Mouse (Mus musculus) C2C12 (cell line): ENCODE measurements around the gene Rhox9. TPM values are rescaled to one million over a fixed set of nuclear protein-coding genes. Genes with fewer than 3 reads are reported as not detected.
"Not testable (repeated sequence)": the region's sequence is repeated elsewhere in the genome, so short reads cannot be mapped to it uniquely, and the experiment has no call there.

Experiments used
- H3K27me3 ChIP-seq: one replicate; pipeline ENCODE4 v1.6.1; 2011; ENCODE audit not compliant: control insufficient read depth, insufficient read depth, insufficient read length
- H3K36me3 ChIP-seq: one replicate; pipeline ENCODE4 v1.6.1; 2011; ENCODE audit not compliant: control insufficient read depth, insufficient read depth
- H3K4me3 ChIP-seq: one replicate; pipeline ENCODE4 v1.5.1; 2011; ENCODE audit warnings: mild to moderate bottlenecking, control low read depth; ENCODE audit not compliant: poor library complexity, insufficient read depth, severe bottlenecking
- H3K79me2 ChIP-seq: one replicate; pipeline ENCODE4 v1.6.1; 2011; ENCODE audit not compliant: control insufficient read depth, insufficient read depth
- H3K79me3 ChIP-seq: one replicate; pipeline ENCODE4 v1.6.1; 2011; ENCODE audit warnings: low read depth, control low read depth
- H3ac ChIP-seq: one replicate; pipeline ENCODE3; 2011; ENCODE audit warnings: low read depth; ENCODE audit not compliant: control insufficient read depth, insufficient read length
- CEBPB ChIP-seq: IDR thresholded peaks from one replicate; pipeline ENCODE4 v1.6.1; 2011; ENCODE audit warnings: low read depth, mild to moderate bottlenecking, control low read depth, moderate library complexity
- CTCF ChIP-seq: IDR thresholded peaks from one replicate; pipeline ENCODE4 v1.5.1; 2011; ENCODE audit not compliant: control insufficient read depth, insufficient read depth, insufficient read length
- FOSL1 ChIP-seq: IDR thresholded peaks from one replicate; pipeline ENCODE4 v1.8.0; 2011; ENCODE audit warnings: mild to moderate bottlenecking, low read length; ENCODE audit not compliant: poor library complexity, insufficient read depth, severe bottlenecking
- MAX ChIP-seq: IDR thresholded peaks from one replicate; pipeline ENCODE4 v1.6.1; 2011; ENCODE audit warnings: mild to moderate bottlenecking, control low read depth
- MYOD1 ChIP-seq: IDR thresholded peaks from one replicate; pipeline ENCODE4 v1.6.1; 2011; ENCODE audit warnings: low read depth; ENCODE audit not compliant: control insufficient read depth, insufficient read length
- MYOG ChIP-seq: IDR thresholded peaks from one replicate; pipeline ENCODE4 v1.6.1; 2011; ENCODE audit not compliant: control insufficient read depth, insufficient read length; ENCODE audit errors: extremely low read depth
- USF1 ChIP-seq: IDR thresholded peaks from one replicate; pipeline ENCODE4 v1.6.1; 2011; ENCODE audit warnings: low read depth, mild to moderate bottlenecking, control low read depth, moderate library complexity
- long read RNA-seq, 2 experiments: library from polyadenylated mRNA; unstranded; transcript quantifications; one replicate each; pipeline ENCODE4 v2.0.0; 2019 to 2020
- polyA plus RNA-seq: library from polyadenylated mRNA; unstranded; fragments of >200 nt; fragmentation: generic; extraction: Trizol; gene quantifications from one replicate; pipeline ENCODE4 v1.2.1, GENCODE M21; 2012; ENCODE audit warnings: missing spikeins

The Rhox9 gene
- not detected for polyA plus RNA-seq
- long read RNA-seq, experiment 1: 0 reads
- long read RNA-seq, experiment 2: 0 reads

DNA sequence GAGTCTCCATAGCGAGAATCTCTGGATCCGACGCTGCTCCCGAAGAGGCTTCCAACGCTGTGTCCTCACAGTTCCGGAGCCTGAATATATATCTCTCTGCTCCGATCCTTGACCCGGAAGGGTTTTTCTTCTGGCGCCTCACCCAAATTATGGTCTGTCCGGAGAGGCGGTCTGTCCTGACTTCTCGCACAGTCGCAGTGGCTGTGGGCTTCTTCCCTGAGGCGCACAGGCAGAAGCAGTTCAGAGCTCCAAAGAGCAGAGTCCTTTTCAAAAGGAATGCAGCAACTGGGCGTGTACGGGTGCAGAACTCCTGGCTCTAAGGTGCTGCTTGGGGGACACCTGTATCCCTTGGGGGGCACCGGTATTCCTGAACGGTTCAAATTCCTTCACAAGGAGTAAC, at the start of gene Rhox9:
Rhox9 (minus strand) TSS at position 101 of the 400 bp plus-strand sequence.
- H3K27me3 ChIP-seq, H3K79me2 ChIP-seq, H3K79me3 ChIP-seq, H3ac ChIP-seq, H3K4me3 ChIP-seq, H3K36me3 ChIP-seq: not testable (repeated sequence)

DNA sequence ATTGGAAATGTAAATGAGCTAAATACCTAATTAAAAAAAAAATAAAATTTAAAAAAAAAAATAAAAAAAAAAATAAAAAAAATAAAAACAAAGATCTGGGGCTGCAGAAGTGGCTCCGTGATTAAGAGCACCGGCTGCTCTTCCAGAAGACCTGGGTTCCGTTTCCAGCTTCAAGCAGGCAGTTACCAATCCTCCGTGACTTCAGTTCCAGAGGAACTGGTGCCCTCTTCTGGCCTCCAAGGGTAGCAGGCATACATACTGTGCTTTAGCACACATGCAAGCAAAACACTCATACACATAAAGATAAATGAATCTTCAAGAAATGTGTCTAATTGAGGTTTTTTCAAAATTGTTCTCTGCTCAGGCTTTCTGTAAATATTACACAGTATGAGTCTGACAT, 14.7 kb upstream of the Rhox9 start:
- no peak overlapping the region for H3K4me3 ChIP-seq
- no peaks in the 10 kb centered on the region for H3K36me3 ChIP-seq
- no peaks in the 10 kb centered on the region for H3K27me3 ChIP-seq
- H3K79me2 ChIP-seq: no peaks in the 10 kb centered on the region
- TF ChIP-seq USF1 (no peak), CTCF (no peak), MYOG (no peak), MAX (no peak), FOSL1 (no peak), CEBPB (no peak), MYOD1 (no peak)
- no peaks in the 10 kb centered on the region for H3K79me3 ChIP-seq
- H3ac ChIP-seq: no peak overlapping the region

DNA sequence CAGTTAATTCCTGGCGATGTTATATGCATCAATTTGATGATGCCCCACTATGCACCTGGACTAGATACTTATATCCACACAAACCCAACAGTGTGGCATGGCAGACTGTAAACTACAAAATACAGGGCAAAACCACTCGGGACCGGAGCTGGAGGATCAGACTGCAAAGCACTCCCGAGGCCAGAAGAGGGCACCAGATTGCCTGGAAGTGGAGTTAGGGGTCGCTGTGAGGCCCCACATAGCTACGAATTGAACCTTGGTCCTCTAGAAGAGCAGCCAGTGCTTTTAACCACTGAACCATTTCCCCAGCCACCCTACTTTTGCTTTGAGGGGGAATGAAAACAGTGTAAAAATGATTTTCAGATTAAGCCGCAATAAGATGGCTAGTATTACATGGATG, 7.0 kb upstream of the Rhox9 start:
- TF ChIP-seq FOSL1 (no peak), USF1 (no peak), CEBPB (no peak), MYOD1 (no peak), CTCF (no peak), MAX (no peak), MYOG (no peak)
- Histone ChIP-seq H3K36me3 (no peaks in the 10 kb centered on the region), H3K79me2 (no peaks in the 10 kb centered on the region), H3K4me3 (no peak overlapping the region), H3K79me3 (no peaks in the 10 kb centered on the region), H3ac (no peak overlapping the region), H3K27me3 (no peaks in the 10 kb centered on the region)

DNA sequence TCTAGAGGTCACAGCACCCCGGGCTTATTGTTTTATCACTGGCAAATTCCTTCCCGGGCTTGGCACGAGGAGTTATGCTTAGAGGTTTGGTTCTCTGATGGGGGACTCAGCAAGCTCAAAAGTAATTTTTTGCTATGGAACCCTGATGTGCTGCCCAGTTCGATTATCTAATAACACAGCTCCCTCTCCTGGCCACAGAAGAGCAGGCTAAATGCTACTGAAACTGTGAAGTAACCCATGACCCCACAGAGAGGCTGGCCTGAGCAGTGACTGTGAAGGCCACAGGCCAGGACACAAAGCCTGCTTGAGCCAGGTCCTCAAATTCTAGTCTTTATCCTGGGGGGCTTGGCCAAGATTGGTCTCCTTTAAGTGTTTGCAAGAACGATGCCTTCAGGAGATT, 2.2 kb upstream of the Rhox9 start:
- H3K36me3 ChIP-seq: no peaks in the 10 kb centered on the region
- no peaks in the 10 kb centered on the region for H3K27me3 ChIP-seq
- H3K4me3 ChIP-seq: no peak overlapping the region
- no peak for TF ChIP-seq USF1
- TF ChIP-seq CEBPB: no peak
- no peak for TF ChIP-seq MYOG
- no peak for TF ChIP-seq CTCF
- TF ChIP-seq MYOD1: no peak
- TF ChIP-seq MAX: no peak
- no peak for TF ChIP-seq FOSL1
- H3ac ChIP-seq: no peak overlapping the region
- H3K79me3 ChIP-seq: no peaks in the 10 kb centered on the region
- H3K79me2 ChIP-seq: no peaks in the 10 kb centered on the region

DNA sequence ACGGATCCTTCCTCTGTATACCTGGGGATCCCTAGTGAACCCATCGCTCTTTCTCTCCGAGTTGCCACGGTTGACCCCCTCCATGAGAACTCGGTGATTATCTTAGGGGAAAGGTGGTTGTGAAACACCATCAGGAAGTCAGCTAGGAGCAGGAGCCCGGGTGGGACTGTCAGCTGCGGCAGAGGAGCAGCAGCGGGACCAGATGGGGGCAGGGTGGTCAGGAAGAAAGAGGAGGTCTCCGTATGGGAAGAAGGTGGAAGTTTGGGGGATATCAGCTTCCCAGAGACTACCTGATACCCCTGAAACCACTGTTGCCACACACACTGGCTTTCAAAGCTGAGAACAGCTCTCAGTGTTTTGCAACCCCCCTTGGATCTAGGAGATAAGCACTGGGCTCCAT, 4.4 kb downstream of the Rhox9 start, which contains the start of gene Rhox7b:
Rhox7b (minus strand) TSS at position 101 of the 400 bp plus-strand sequence.
- not testable (repeated sequence) for H3K4me3 ChIP-seq, H3K27me3 ChIP-seq, H3K79me2 ChIP-seq, H3K79me3 ChIP-seq, H3ac ChIP-seq, H3K36me3 ChIP-seq

DNA sequence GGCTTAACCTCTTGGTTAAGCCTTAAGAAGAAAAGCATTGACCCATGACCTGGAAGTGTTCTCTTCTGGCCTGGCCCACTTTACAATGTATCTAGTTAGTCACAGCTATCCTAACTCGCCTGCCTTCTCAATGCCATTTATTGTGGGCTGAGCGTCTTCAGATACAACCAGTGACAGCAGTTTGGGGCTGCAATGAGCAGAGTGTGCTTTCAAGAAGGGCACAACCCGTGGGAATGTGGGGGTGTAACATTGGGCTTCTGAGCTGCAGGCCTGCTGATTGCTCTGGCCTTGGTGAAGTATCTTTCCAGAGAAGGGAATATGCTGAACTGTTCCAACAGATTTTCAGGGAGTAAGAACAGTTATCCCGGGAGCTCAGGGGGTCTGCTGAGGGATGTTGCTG, 22.7 kb downstream of the Rhox9 start, which contains the start of gene Rhox8:
Rhox8 (minus strand) TSS at position 101 of the 400 bp plus-strand sequence.
- Histone ChIP-seq H3K4me3 (no peak within 1 kb of the TSS), H3K36me3 (no peaks in the 10 kb centered on the region), H3K79me3 (no peaks in the 10 kb centered on the region), H3ac (no peak within 1 kb of the TSS), H3K27me3 (no peaks in the 10 kb centered on the region), H3K79me2 (no peaks in the 10 kb centered on the region)
- TF ChIP-seq MYOG (no peak), FOSL1 (no peak), USF1 (no peak), CEBPB (no peak), MYOD1 (no peak), MAX (no peak), CTCF (no peak)
